Mouse (Mus musculus): ENCODE data around the gene Gm12166. TPM values are rescaled to one million over a fixed set of nuclear protein-coding genes. Genes with fewer than 3 reads are reported as not detected.
A peak's percentile ranks its signal among the peaks of the same experiment; 100 is the strongest.

Gene Gm12166
- polyA plus RNA-seq, 1 experiment from 2014 or later, result 4.8 TPM

- peak overlapping the region; percentile 77 for H3K27ac ChIP-seq (replicated peaks)
- no peaks in the 10 kb centered on the region for H3K9me3 ChIP-seq
- H3K9ac ChIP-seq, result peak overlapping the region; percentile 61; the same call in 1 of the 2 replicates
- H3K4me2 ChIP-seq, result no peak overlapping the region
- no peak for ATAC-seq (ENCODE audit: extremely low read depth, insufficient number of reproducible peaks, low FRiP score, low TSS enrichment)
- no peaks in the 10 kb centered on the region for H3K27me3 ChIP-seq (replicated peaks)
- H3K4me3 ChIP-seq, result no peak overlapping the region
- H3K36me3 ChIP-seq, result peaks cover 77% of the 10 kb centered on the region
- peaks cover 83% of the 10 kb centered on the region for H3K4me1 ChIP-seq
- 62% methylated on average over 8 of the region's 8 CpGs for WGBS
Observed at GRCm38 (mm10) chr11:46072466-46073060, 20.4 kb upstream of the Gm12166 start.

GRCm38 (mm10) chr11:46070789-46071188 lies 18.7 kb upstream of the Gm12166 start:
- Histone ChIP-seq H3K4me2 (no peak overlapping the region), H3K27me3 (replicated peaks) (no peaks in the 10 kb centered on the region), H3K4me3 (no peak overlapping the region), H3K27ac (replicated peaks) (peak overlapping the region; percentile 99), H3K9me3 (no peaks in the 10 kb centered on the region), H3K4me1 (peaks cover 84% of the 10 kb centered on the region), H3K9ac (peak overlapping the region; percentile 6; the same call in 1 of the 2 replicates), H3K36me3 (peaks cover 77% of the 10 kb centered on the region)
- WGBS, result 69% methylated on average over 8 of the region's 8 CpGs
- no peak for ATAC-seq (ENCODE audit: extremely low read depth, insufficient number of reproducible peaks, low FRiP score, low TSS enrichment)

- peaks cover 85% of the 10 kb centered on the region for H3K4me1 ChIP-seq
- peak overlapping the region; percentile 78 for H3K9ac ChIP-seq
- peak overlapping the region; percentile 35 for H3K4me2 ChIP-seq
- no peak overlapping the region for H3K4me3 ChIP-seq
- ATAC-seq (ENCODE audit: extremely low read depth, insufficient number of reproducible peaks, low FRiP score, low TSS enrichment), result no peak
- H3K9me3 ChIP-seq, result no peaks in the 10 kb centered on the region
- H3K36me3 ChIP-seq, result peaks cover 71% of the 10 kb centered on the region
- H3K27ac ChIP-seq (replicated peaks), result peak overlapping the region; percentile 99
- H3K27me3 ChIP-seq (replicated peaks), result no peaks in the 10 kb centered on the region
- 75% methylated on average over 4 of the region's 4 CpGs for WGBS
Observed at GRCm38 (mm10) chr11:46070161-46070560, 18.0 kb upstream of the Gm12166 start.

- peak; percentile 3; the same call in 1 of the 2 replicates for ATAC-seq (ENCODE audit: extremely low read depth, insufficient number of reproducible peaks, low FRiP score, low TSS enrichment)
- Histone ChIP-seq H3K4me1 (peaks cover 90% of the 10 kb centered on the region), H3K27ac (replicated peaks) (peak overlapping the region; percentile 99), H3K9me3 (no peaks in the 10 kb centered on the region), H3K9ac (peak overlapping the region; percentile 78), H3K4me3 (no peak overlapping the region), H3K36me3 (peaks cover 72% of the 10 kb centered on the region), H3K27me3 (replicated peaks) (no peaks in the 10 kb centered on the region), H3K4me2 (peak overlapping the region; percentile 38)
- WGBS, result 10% methylated on average over 17 of the region's 17 CpGs
Observed at GRCm38 (mm10) chr11:46069408-46070003, 17.4 kb upstream of the Gm12166 start.

- Histone ChIP-seq H3K4me3 (no peak overlapping the region), H3K36me3 (peaks cover 69% of the 10 kb centered on the region), H3K4me1 (peaks cover 90% of the 10 kb centered on the region), H3K9me3 (no peaks in the 10 kb centered on the region), H3K27me3 (replicated peaks) (no peaks in the 10 kb centered on the region), H3K4me2 (peak overlapping the region; percentile 38; the same call in 1 of the 2 replicates), H3K9ac (peak overlapping the region; percentile 74), H3K27ac (replicated peaks) (peak overlapping the region; percentile 99)
- ATAC-seq (ENCODE audit: extremely low read depth, insufficient number of reproducible peaks, low FRiP score, low TSS enrichment), result no peak
- WGBS, result 15% methylated on average over 12 of the region's 12 CpGs
Observed at GRCm38 (mm10) chr11:46068756-46069407, 16.8 kb upstream of the Gm12166 start.

- Histone ChIP-seq H3K27me3 (replicated peaks) (no peaks in the 10 kb centered on the region), H3K4me2 (no peak overlapping the region), H3K4me1 (peaks cover 91% of the 10 kb centered on the region), H3K9me3 (no peaks in the 10 kb centered on the region), H3K4me3 (no peak overlapping the region), H3K9ac (0 out of 2 replicates have a peak overlapping the region, but pooled peaks have one; percentile 40), H3K27ac (replicated peaks) (peak overlapping the region; percentile 94), H3K36me3 (peaks cover 67% of the 10 kb centered on the region)
- 85% methylated on average over 10 of the region's 10 CpGs for WGBS
- ATAC-seq (ENCODE audit: extremely low read depth, insufficient number of reproducible peaks, low FRiP score, low TSS enrichment), result no peak
Observed at GRCm38 (mm10) chr11:46067371-46068060, 15.4 kb upstream of the Gm12166 start.

- Histone ChIP-seq H3K4me2 (peak overlapping the region; percentile 26), H3K9ac (peak overlapping the region; percentile 66), H3K36me3 (peaks cover 70% of the 10 kb centered on the region), H3K4me3 (no peak overlapping the region), H3K27ac (replicated peaks) (peak overlapping the region; percentile 94), H3K9me3 (no peaks in the 10 kb centered on the region), H3K4me1 (peaks cover 88% of the 10 kb centered on the region), H3K27me3 (replicated peaks) (no peaks in the 10 kb centered on the region)
- WGBS, result 24% methylated on average over 21 of the region's 21 CpGs
- peak; percentile 62; the same call in 1 of the 2 replicates for ATAC-seq (ENCODE audit: extremely low read depth, insufficient number of reproducible peaks, low FRiP score, low TSS enrichment)
Observed at GRCm38 (mm10) chr11:46065201-46066011, 13.3 kb upstream of the Gm12166 start.

GRCm38 (mm10) chr11:46064767-46065166 lies 12.6 kb upstream of the Gm12166 start:
- Histone ChIP-seq H3K4me2 (peak overlapping the region; percentile 26), H3K27me3 (replicated peaks) (no peaks in the 10 kb centered on the region), H3K27ac (replicated peaks) (peak overlapping the region; percentile 94), H3K9me3 (no peaks in the 10 kb centered on the region), H3K9ac (peak overlapping the region; percentile 66), H3K36me3 (peaks cover 71% of the 10 kb centered on the region), H3K4me1 (peaks cover 88% of the 10 kb centered on the region), H3K4me3 (no peak overlapping the region)
- WGBS, result 41% methylated on average over 8 of the region's 8 CpGs
- ATAC-seq (ENCODE audit: extremely low read depth, insufficient number of reproducible peaks, low FRiP score, low TSS enrichment), result no peak

- peaks cover 69% of the 10 kb centered on the region for H3K36me3 ChIP-seq
- no peaks in the 10 kb centered on the region for H3K27me3 ChIP-seq (replicated peaks)
- peaks cover 81% of the 10 kb centered on the region for H3K4me1 ChIP-seq
- 30% methylated on average over 9 of the region's 9 CpGs for WGBS
- H3K9ac ChIP-seq, result peak overlapping the region; percentile 62
- H3K4me2 ChIP-seq, result peak overlapping the region; percentile 42
- no peak overlapping the region for H3K4me3 ChIP-seq
- H3K9me3 ChIP-seq, result no peaks in the 10 kb centered on the region
- ATAC-seq (ENCODE audit: extremely low read depth, insufficient number of reproducible peaks, low FRiP score, low TSS enrichment), result no peak
- H3K27ac ChIP-seq (replicated peaks), result peak overlapping the region; percentile 94
Observed at GRCm38 (mm10) chr11:46062993-46063731, 11.0 kb upstream of the Gm12166 start.

- Histone ChIP-seq H3K4me2 (peak overlapping the region; percentile 42; the same call in 1 of the 2 replicates), H3K27ac (replicated peaks) (peak overlapping the region; percentile 94), H3K9me3 (no peaks in the 10 kb centered on the region), H3K27me3 (replicated peaks) (no peaks in the 10 kb centered on the region), H3K9ac (peak overlapping the region; percentile 62), H3K4me3 (no peak overlapping the region), H3K4me1 (peaks cover 85% of the 10 kb centered on the region), H3K36me3 (peaks cover 67% of the 10 kb centered on the region)
- no peak for ATAC-seq (ENCODE audit: extremely low read depth, insufficient number of reproducible peaks, low FRiP score, low TSS enrichment)
- 60% methylated on average over 4 of the region's 4 CpGs for WGBS
Observed at GRCm38 (mm10) chr11:46062569-46062968, 10.4 kb upstream of the Gm12166 start.

All from heart, embryonic 13.5 days (tissue).